Mouse (Mus musculus): ENCODE measurements around the gene Bhmt. TPM values are rescaled to one million over a fixed set of nuclear protein-coding genes. Genes with fewer than 3 reads are reported as not detected.

The Bhmt gene
- total and polyA plus RNA-seq, 3 experiments, result not detected

DNA sequence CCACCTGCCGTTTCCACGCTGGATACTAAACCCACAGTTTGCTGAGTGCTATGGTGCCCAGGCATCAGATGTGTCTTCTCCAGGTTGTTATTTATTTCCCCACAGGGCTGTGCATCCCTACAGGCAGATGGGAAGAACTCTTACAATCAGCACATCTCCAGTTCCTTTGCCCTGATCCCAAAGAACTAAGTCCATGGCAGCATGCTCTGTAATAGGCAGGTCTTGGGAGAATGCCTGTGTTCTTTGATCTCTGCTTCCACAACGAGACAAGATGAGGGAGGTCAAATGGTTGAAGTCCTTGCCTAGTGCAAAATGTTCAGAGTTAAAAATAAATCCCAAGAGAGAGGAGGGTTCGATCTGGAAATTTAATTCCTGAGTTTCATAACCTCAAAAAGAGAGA lies 1.9 kb upstream of the Bhmt start:
- DNase-seq (ENCODE audit: low read depth, low spot score), result no peak
- Histone ChIP-seq H3K36me3 (ENCODE audit: control insufficient read depth in 1 of 2, insufficient read depth in 2 of 2, low read length in 2 of 2) (no peaks in the 10 kb centered on the region), H3K4me1 (ENCODE audit: control insufficient read depth in 1 of 2, insufficient read depth in 2 of 2, low read length in 2 of 2) (no peaks in the 10 kb centered on the region), H3K9me3 (replicated peaks; ENCODE audit: insufficient read depth, low read length) (no peaks in the 10 kb centered on the region), H3K79me2 (ENCODE audit: control insufficient read depth, insufficient read depth, low read length, poor library complexity) (no peaks in the 10 kb centered on the region), H3K27me3 (ENCODE audit: control insufficient read depth in 1 of 2, insufficient read depth in 2 of 2, low read length in 2 of 2) (no peaks in the 10 kb centered on the region; a peak in 2 of 4 replicates), H3K4me3 (ENCODE audit: control insufficient read depth in 1 of 2, insufficient read depth in 1 of 2, low read depth in 2 of 2, low read length in 2 of 2) (no peak overlapping the region), H3K27ac (ENCODE audit: control insufficient read depth, low read depth, low read length) (no peak overlapping the region), H3K9ac (ENCODE audit: control insufficient read depth, low read depth, low read length, poor library complexity, severe bottlenecking) (no peak overlapping the region)
- TF ChIP-seq ZNF384 (IDR thresholded peaks at IDR 0.05; ENCODE audit: low read depth, low read length), result no peak
- no peak for TF ChIP-seq ETS1 (IDR thresholded peaks at IDR 0.05; ENCODE audit: low read depth, low read length)
- TF ChIP-seq MYC (IDR thresholded peaks at IDR 0.05; ENCODE audit: low read depth, low read length), result no peak
- TF ChIP-seq TBP (IDR thresholded peaks at IDR 0.05; ENCODE audit: low read depth, low read length), result no peak
- no peak for TF ChIP-seq POLR2A (IDR thresholded peaks at IDR 0.05; ENCODE audit: control insufficient read depth in 1 of 2, insufficient read depth in 1 of 2, low read depth in 1 of 2, low read length in 2 of 2, poor library complexity in 1 of 2)
- TF ChIP-seq ZKSCAN1 (IDR thresholded peaks at IDR 0.05; ENCODE audit: low read depth, low read length), result no peak
- no peak for TF ChIP-seq CTCF (IDR thresholded peaks at IDR 0.05 in 2 of 3, conservative IDR thresholded peaks at IDR 0.05 in 1 of 3; ENCODE audit: control insufficient read depth in 1 of 3, insufficient read depth in 1 of 3, low read depth in 2 of 3, low read length in 3 of 3, poor library complexity in 1 of 3, severe bottlenecking in 1 of 3)
- no peak for TF ChIP-seq MAX (IDR thresholded peaks at IDR 0.05; ENCODE audit: low read length)
- TF ChIP-seq CHD2 (IDR thresholded peaks at IDR 0.05; ENCODE audit: low read length), result no peak
- TF ChIP-seq MXI1 (IDR thresholded peaks at IDR 0.05; ENCODE audit: low read depth, low read length), result no peak

- H3K9ac ChIP-seq (ENCODE audit: control insufficient read depth, low read depth, low read length, poor library complexity, severe bottlenecking), result no peak overlapping the region
- no peak for TF ChIP-seq JUND (IDR thresholded peaks at IDR 0.05; ENCODE audit: low read depth, low read length)
- TF ChIP-seq CTCF (IDR thresholded peaks at IDR 0.05 in 2 of 3, conservative IDR thresholded peaks at IDR 0.05 in 1 of 3; ENCODE audit: control insufficient read depth in 1 of 3, insufficient read depth in 1 of 3, low read depth in 2 of 3, low read length in 3 of 3, poor library complexity in 1 of 3, severe bottlenecking in 1 of 3), result no peak
- TF ChIP-seq KAT2A (conservative IDR thresholded peaks at IDR 0.05; ENCODE audit: low read depth, low read length), result no peak
- TF ChIP-seq MAZ (IDR thresholded peaks at IDR 0.05; ENCODE audit: low read depth, low read length), result no peak
- no peak for TF ChIP-seq RAD21 (IDR thresholded peaks at IDR 0.05; ENCODE audit: low read depth, low read length)
- no peak for TF ChIP-seq ZKSCAN1 (IDR thresholded peaks at IDR 0.05; ENCODE audit: low read depth, low read length)
- TF ChIP-seq E2F4 (IDR thresholded peaks at IDR 0.05; ENCODE audit: borderline replicate concordance, low read depth, low read length), result no peak
- no peak for TF ChIP-seq SIN3A (IDR thresholded peaks at IDR 0.05; ENCODE audit: low read length)
- H3K79me2 ChIP-seq (ENCODE audit: control insufficient read depth, insufficient read depth, low read length, poor library complexity), result no peaks in the 10 kb centered on the region
- peaks cover 0 to 1% of the 10 kb centered on the region in 2 experiments; a peak in 1 of 4 replicates for H3K27me3 ChIP-seq (ENCODE audit: control insufficient read depth in 1 of 2, insufficient read depth in 2 of 2, low read length in 2 of 2)
- no peaks in the 10 kb centered on the region for H3K4me1 ChIP-seq (ENCODE audit: control insufficient read depth in 1 of 2, insufficient read depth in 2 of 2, low read length in 2 of 2)
- DNase-seq (ENCODE audit: low read depth, low spot score), result no peak
- H3K9me3 ChIP-seq (replicated peaks; ENCODE audit: insufficient read depth, low read length), result no peaks in the 10 kb centered on the region
- H3K4me3 ChIP-seq (ENCODE audit: control insufficient read depth in 1 of 2, insufficient read depth in 1 of 2, low read depth in 2 of 2, low read length in 2 of 2), result no peak overlapping the region
- no peaks in the 10 kb centered on the region for H3K36me3 ChIP-seq (ENCODE audit: control insufficient read depth in 1 of 2, insufficient read depth in 2 of 2, low read length in 2 of 2)
- H3K27ac ChIP-seq (ENCODE audit: control insufficient read depth, low read depth, low read length), result no peak overlapping the region
Observed at GRCm38 (mm10) chr13:93636561-93636960, 1.2 kb downstream of the Bhmt start.

GRCm38 (mm10) chr13:93632927-93633326 lies 4.8 kb downstream of the Bhmt start:
- H3K4me1 ChIP-seq (ENCODE audit: control insufficient read depth in 1 of 2, insufficient read depth in 2 of 2, low read length in 2 of 2), result no peaks in the 10 kb centered on the region
- TF ChIP-seq E2F4 (IDR thresholded peaks at IDR 0.05; ENCODE audit: borderline replicate concordance, low read depth, low read length), result no peak
- TF ChIP-seq RAD21 (IDR thresholded peaks at IDR 0.05; ENCODE audit: low read depth, low read length), result no peak
- TF ChIP-seq GATA1 (IDR thresholded peaks at IDR 0.05; ENCODE audit: low read depth, low read length), result no peak
- no peak for TF ChIP-seq ZMIZ1 (IDR thresholded peaks at IDR 0.05; ENCODE audit: low read depth, low read length)
- H3K9me3 ChIP-seq (replicated peaks; ENCODE audit: insufficient read depth, low read length), result no peaks in the 10 kb centered on the region
- no peak overlapping the region for H3K27ac ChIP-seq (ENCODE audit: control insufficient read depth, low read depth, low read length)
- H3K4me3 ChIP-seq (ENCODE audit: control insufficient read depth in 1 of 2, insufficient read depth in 1 of 2, low read depth in 2 of 2, low read length in 2 of 2), result no peak overlapping the region
- peaks cover 0 to 1% of the 10 kb centered on the region in 2 experiments; a peak in 1 of 4 replicates for H3K27me3 ChIP-seq (ENCODE audit: control insufficient read depth in 1 of 2, insufficient read depth in 2 of 2, low read length in 2 of 2)
- no peaks in the 10 kb centered on the region for H3K36me3 ChIP-seq (ENCODE audit: control insufficient read depth in 1 of 2, insufficient read depth in 2 of 2, low read length in 2 of 2)
- H3K79me2 ChIP-seq (ENCODE audit: control insufficient read depth, insufficient read depth, low read length, poor library complexity), result no peaks in the 10 kb centered on the region
- H3K9ac ChIP-seq (ENCODE audit: control insufficient read depth, low read depth, low read length, poor library complexity, severe bottlenecking), result no peak overlapping the region
- DNase-seq (ENCODE audit: low read depth, low spot score), result no peak

All from MEL (cell line).